Mouse (Mus musculus) liver, postnatal 0 days (tissue): ENCODE data around the gene Rnps1. TPM values are rescaled to one million over a fixed set of nuclear protein-coding genes. Genes with fewer than 3 reads are reported as not detected.

Source experiments
- ATAC-seq: fragments of 200-750 bp; cut with Nextera tagmentation; 2 replicates; pipeline ENCODE4 v1.8.0; 2017; ENCODE audit warnings: mild to moderate bottlenecking, moderate library complexity
- DNase-seq: peaks from one replicate; pipeline ENCODE4 v3.0.0-alpha.2; 2016
- H3K27ac ChIP-seq: fragments of 300-500 bp; sonication (generic); 2 replicates; pipeline ENCODE4 v1.5.1; 2014; ENCODE audit warnings: antibody characterized with exemption, moderate library complexity, mild to moderate bottlenecking, low read depth
- H3K27me3 ChIP-seq: fragments of 300-500 bp; sonication (generic); 2 replicates; pipeline ENCODE4 v1.6.1; 2014; ENCODE audit warnings: low read length, control low read depth, mixed read lengths; ENCODE audit not compliant: insufficient read depth
- H3K36me3 ChIP-seq: fragments of 300-500 bp; sonication (generic); replicated peaks from 2 replicates; pipeline ENCODE4 v1.6.1; 2014; ENCODE audit warnings: mild to moderate bottlenecking, control low read depth, low read length, moderate library complexity, mixed read lengths; ENCODE audit not compliant: insufficient read depth
- H3K4me1 ChIP-seq: fragments of 300-500 bp; sonication (generic); 2 replicates; pipeline ENCODE4 v1.6.1; 2014; ENCODE audit warnings: antibody characterized with exemption, mild to moderate bottlenecking, control low read depth; ENCODE audit not compliant: insufficient read depth
- H3K4me2 ChIP-seq: fragments of 300-500 bp; sonication (generic); 2 replicates; pipeline ENCODE4 v1.6.1; 2014; ENCODE audit warnings: low read depth, mild to moderate bottlenecking, low read length, moderate library complexity, mixed read lengths
- H3K4me3 ChIP-seq: fragments of 300-500 bp; sonication (generic); 2 replicates; pipeline ENCODE4 v1.5.1; 2014; ENCODE audit warnings: low read depth, low read length
- H3K9ac ChIP-seq: fragments of 300-500 bp; sonication (generic); replicated peaks from 2 replicates; pipeline ENCODE4 v1.6.1; 2014; ENCODE audit warnings: mild to moderate bottlenecking, moderate library complexity
- H3K9me3 ChIP-seq: fragments of 300-500 bp; sonication (generic); 2 replicates; pipeline ENCODE4 v1.6.1; 2016; ENCODE audit warnings: mild to moderate bottlenecking, control low read depth, low read length, mixed read lengths
- CTCF ChIP-seq: sonication (generic); IDR thresholded peaks from 2 replicates; pipeline ENCODE4 v1.5.1; 2016; ENCODE audit warnings: antibody characterized with exemption, low read depth
- EP300 ChIP-seq: IDR thresholded peaks from 2 replicates; pipeline ENCODE4 v1.6.1; 2016; ENCODE audit warnings: antibody characterized with exemption, low read depth, mild to moderate bottlenecking
- WGBS: fragments of 180-500 bp; shearing (Covaris S2); extraction: QIAGEN DNeasy Blood & Tissue Kit; methylation state at CpG from one replicate; pipeline ENCODE4 v1.1.7; 2014; ENCODE audit not compliant: insufficient replicate concordance; 5-methylcytosine and 5-hydroxymethylcytosine counted together
- polyA plus RNA-seq: library from polyadenylated mRNA; unstranded; fragments of >200 nt; fragmentation: Nextera tagmentation; extraction: Ambion mirVana; gene quantifications from 2 replicates; pipeline ENCODE4 v1.2.1, GENCODE M21; 2015

Gene Rnps1
- polyA plus RNA-seq, 1 experiment from 2014 or later: 69.9 TPM

GRCm38 (mm10) chr17:24441148-24441547 lies 26.8 kb downstream of the Rnps1 start:
- Histone ChIP-seq H3K9me3 (no peaks in the 10 kb centered on the region), H3K27ac (no peak overlapping the region), H3K4me1 (no peaks in the 10 kb centered on the region), H3K4me3 (no peak overlapping the region), H3K9ac (no peak overlapping the region), H3K4me2 (no peak overlapping the region), H3K27me3 (no peaks in the 10 kb centered on the region), H3K36me3 (peaks cover 47% of the 10 kb centered on the region)
- TF ChIP-seq CTCF (peak; percentile 57), EP300 (no peak)
- ATAC-seq: no peak
- WGBS: 65% methylated on average over 2 of the region's 2 CpGs
- DNase-seq: no peak

GRCm38 (mm10) chr17:24442107-24442506 lies 27.7 kb downstream of the Rnps1 start:
- DNase-seq (no peak), ATAC-seq (no peak)
- WGBS: 88% methylated on average over 14 of the region's 14 CpGs
- TF ChIP-seq CTCF (no peak), EP300 (no peak)
- no peaks in the 10 kb centered on the region for H3K4me1 ChIP-seq
- H3K9me3 ChIP-seq: no peaks in the 10 kb centered on the region
- H3K4me2 ChIP-seq: no peak overlapping the region
- peaks cover 54% of the 10 kb centered on the region for H3K36me3 ChIP-seq
- no peak overlapping the region for H3K4me3 ChIP-seq
- no peak overlapping the region for H3K9ac ChIP-seq
- no peak overlapping the region for H3K27ac ChIP-seq
- H3K27me3 ChIP-seq: no peaks in the 10 kb centered on the region

GRCm38 (mm10) chr17:24442632-24443155 lies 28.3 kb downstream of the Rnps1 start, which contains the start of gene Dnase1l2:
Gene Dnase1l2, minus strand, starts transcription at chr17:24443105.
- DNase-seq (no peak), ATAC-seq (no peak)
- WGBS: 79% methylated on average over 7 of the region's 7 CpGs
- Histone ChIP-seq H3K9ac (no peak within 1 kb of the TSS), H3K36me3 (peaks cover 53% of the 10 kb centered on the region), H3K9me3 (no peaks in the 10 kb centered on the region), H3K4me3 (no peak within 1 kb of the TSS), H3K27me3 (no peaks in the 10 kb centered on the region), H3K4me2 (no peak within 1 kb of the TSS), H3K27ac (no peak within 1 kb of the TSS), H3K4me1 (no peaks in the 10 kb centered on the region)
- TF ChIP-seq EP300: no peak
- no peak for TF ChIP-seq CTCF

- no peak for TF ChIP-seq EP300
- 90% methylated on average over 4 of the region's 4 CpGs for whole genome bisulfite sequencing
- H3K9ac ChIP-seq: no peak overlapping the region
Measured at GRCm38 (mm10) chr17:24443409-24443808, 29.0 kb downstream of the Rnps1 start.

GRCm38 (mm10) chr17:24446590-24446989 lies 32.2 kb downstream of the Rnps1 start:
- H3K27ac ChIP-seq: no peak overlapping the region
- H3K4me1 ChIP-seq: no peaks in the 10 kb centered on the region
- peaks cover 65% of the 10 kb centered on the region for H3K36me3 ChIP-seq
- H3K4me3 ChIP-seq: no peak overlapping the region
- TF ChIP-seq CTCF (no peak), EP300 (no peak)
- no peak for DNase-seq
- 77% methylated on average over 8 of the region's 8 CpGs for WGBS
- no peaks in the 10 kb centered on the region for H3K27me3 ChIP-seq
- H3K4me2 ChIP-seq: no peak overlapping the region
- no peaks in the 10 kb centered on the region for H3K9me3 ChIP-seq
- no peak overlapping the region for H3K9ac ChIP-seq
- ATAC-seq: no peak

More at GRCm38 (mm10) chr17:24443409-24443808, 29.0 kb downstream of the Rnps1 start:
- H3K4me1 ChIP-seq: no peaks in the 10 kb centered on the region
- H3K27me3 ChIP-seq: no peaks in the 10 kb centered on the region
- no peak overlapping the region for H3K4me2 ChIP-seq
- no peak overlapping the region for H3K27ac ChIP-seq
- no peak overlapping the region for H3K4me3 ChIP-seq
- no peak for ATAC-seq
- H3K36me3 ChIP-seq: peaks cover 54% of the 10 kb centered on the region
- DNase-seq: no peak
- no peaks in the 10 kb centered on the region for H3K9me3 ChIP-seq

- no peak for ATAC-seq
- no peak for DNase-seq
- H3K36me3 ChIP-seq: peaks cover 54% of the 10 kb centered on the region
- no peak overlapping the region for H3K9ac ChIP-seq
- H3K4me1 ChIP-seq: peaks cover 13% of the 10 kb centered on the region
- no peaks in the 10 kb centered on the region for H3K9me3 ChIP-seq
- no peaks in the 10 kb centered on the region for H3K27me3 ChIP-seq
- no peak overlapping the region for H3K4me3 ChIP-seq
- no peak for TF ChIP-seq CTCF
- no peak for TF ChIP-seq EP300
- no peak overlapping the region for H3K27ac ChIP-seq
- WGBS: 84% methylated on average over 6 of the region's 6 CpGs
- no peak overlapping the region for H3K4me2 ChIP-seq
Measured at GRCm38 (mm10) chr17:24449507-24449906, 35.1 kb downstream of the Rnps1 start.

- H3K4me2 ChIP-seq: no peak overlapping the region
- no peak for DNase-seq
- H3K4me1 ChIP-seq: peaks cover 16% of the 10 kb centered on the region
- no peak overlapping the region for H3K4me3 ChIP-seq
- H3K9me3 ChIP-seq: no peaks in the 10 kb centered on the region
- TF ChIP-seq EP300: no peak
- TF ChIP-seq CTCF: no peak
- no peaks in the 10 kb centered on the region for H3K27me3 ChIP-seq
- no peak for ATAC-seq
- peaks cover 38% of the 10 kb centered on the region for H3K36me3 ChIP-seq
- no peak overlapping the region for H3K9ac ChIP-seq
- no peak overlapping the region for H3K27ac ChIP-seq
- WGBS: 92% methylated on average over 6 of the region's 6 CpGs
Measured at GRCm38 (mm10) chr17:24451220-24451619, 36.9 kb downstream of the Rnps1 start.
